Mouse (Mus musculus): ENCODE results near the gene Hoxd3.

The Hoxd3 gene

GRCm38 (mm10) chr2:74705467-74706089, 6.1 kb upstream of the Hoxd3 start:
- no peak for DNase-seq (ENCODE audit: low spot score in 2 of 2)

DNA sequence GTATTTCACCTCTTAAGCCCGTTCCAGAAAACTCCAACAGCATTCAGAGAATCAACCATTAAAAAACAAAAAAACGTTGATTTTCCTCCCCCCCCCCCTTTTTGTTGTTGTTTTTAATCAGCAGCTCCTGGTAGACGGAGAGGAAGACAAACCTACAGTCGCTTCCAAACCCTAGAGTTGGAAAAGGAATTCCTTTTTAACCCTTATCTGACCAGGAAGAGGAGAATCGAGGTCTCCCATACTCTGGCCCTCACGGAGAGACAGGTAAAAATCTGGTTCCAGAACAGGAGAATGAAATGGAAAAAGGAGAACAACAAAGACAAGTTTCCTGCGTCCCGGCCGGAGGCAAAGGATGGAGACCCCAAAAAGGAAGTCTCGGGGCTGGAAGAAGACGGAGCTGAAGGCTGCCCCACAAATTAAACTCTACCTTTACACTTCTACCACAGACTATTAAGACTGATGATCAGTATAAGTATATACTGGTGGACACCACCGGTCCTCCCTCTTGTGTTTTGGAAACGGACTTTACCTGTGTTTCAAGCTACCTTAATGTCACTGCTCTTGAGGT, 5.2 kb upstream of the Hoxd3 start:
- DNase-seq (ENCODE audit: low spot score in 2 of 2), result no peak

GRCm38 (mm10) chr2:74707599-74707998, 4.1 kb upstream of the Hoxd3 start:
- no peak for DNase-seq (ENCODE audit: low spot score in 2 of 2)

GRCm38 (mm10) chr2:74708676-74709075, 3.1 kb upstream of the Hoxd3 start:
- DNase-seq (ENCODE audit: low spot score in 2 of 2), result no peak

DNA sequence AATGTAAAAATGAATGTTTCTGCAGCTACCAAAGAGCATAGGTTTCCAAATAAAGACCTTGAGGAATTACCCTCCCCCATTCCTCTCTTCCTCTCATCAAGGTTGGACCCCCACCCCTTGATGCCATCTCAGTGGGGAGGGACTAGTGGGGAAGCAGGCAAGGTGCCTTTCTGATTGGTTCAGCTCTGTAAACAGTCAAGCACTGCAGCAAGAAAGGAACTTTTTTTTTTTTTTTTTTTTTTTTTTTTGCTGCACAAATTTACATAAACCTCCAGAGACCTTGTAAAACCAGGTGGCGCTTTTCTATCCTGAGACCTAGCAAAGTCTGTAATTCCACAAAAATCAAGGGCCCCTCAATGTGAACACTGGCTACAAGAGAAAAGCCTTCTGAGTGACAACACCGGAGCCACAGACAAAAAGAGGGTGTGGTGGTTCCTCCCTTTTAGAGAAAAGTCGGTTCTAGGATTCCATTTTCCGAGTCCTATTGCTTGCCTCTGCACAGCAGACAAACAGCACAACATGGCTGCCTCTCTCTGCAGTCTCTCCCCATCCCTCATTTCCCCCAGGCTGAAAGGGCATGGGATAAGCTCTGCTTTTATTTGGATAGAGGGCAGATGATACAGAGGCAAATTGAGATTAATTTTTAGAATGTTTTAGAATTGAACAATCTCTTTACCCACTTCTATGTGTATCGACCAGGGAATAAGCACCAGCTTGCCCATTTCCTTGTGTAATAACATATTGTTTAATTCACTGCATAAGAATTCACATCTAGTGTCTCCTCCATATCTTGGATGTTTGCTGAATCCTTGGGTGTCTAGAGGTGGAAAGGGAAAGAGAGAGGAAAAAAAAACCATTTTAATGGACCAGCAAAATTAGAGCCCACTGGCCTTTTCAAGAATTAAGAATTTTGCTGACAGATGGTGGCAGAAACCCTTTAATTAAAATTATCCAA, 2.0 kb upstream of the Hoxd3 start:
- no peak for DNase-seq (ENCODE audit: low spot score in 2 of 2)

DNA sequence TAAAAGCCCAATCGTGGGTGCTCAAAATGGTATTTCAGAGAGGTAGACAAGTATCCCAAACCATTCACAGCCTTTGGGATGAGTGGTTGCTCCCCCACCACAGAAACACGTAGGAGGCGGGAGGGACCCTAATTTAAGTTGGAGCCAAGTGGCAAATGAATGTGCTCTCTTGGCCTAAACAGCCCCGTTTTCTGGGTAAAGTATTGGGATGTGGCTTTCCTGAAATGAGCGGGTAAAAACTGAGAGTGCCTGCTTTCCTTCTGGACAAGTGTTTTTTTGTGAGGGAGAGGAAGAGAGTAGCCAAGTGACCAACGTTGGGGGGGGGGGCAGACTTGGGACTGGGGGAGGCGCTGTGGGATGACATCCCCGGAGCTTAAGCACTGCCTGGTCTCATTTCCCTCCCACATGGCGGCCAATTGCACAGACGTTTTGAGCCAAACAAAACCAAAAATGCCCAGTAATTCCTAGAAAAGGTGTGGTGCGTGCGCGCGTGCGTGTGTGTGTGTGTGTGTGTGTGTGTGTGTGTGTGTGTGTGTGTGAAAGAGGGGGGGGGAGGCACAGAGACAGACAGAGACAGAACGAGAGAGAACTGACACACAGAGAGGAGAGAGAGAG, 691 bp upstream of the Hoxd3 start:
- DNase-seq (ENCODE audit: low spot score in 2 of 2), result no peak

GRCm38 (mm10) chr2:74713239-74714150, 1.8 kb downstream of the Hoxd3 start:
- no peak for DNase-seq (ENCODE audit: low spot score in 2 of 2)

DNA sequence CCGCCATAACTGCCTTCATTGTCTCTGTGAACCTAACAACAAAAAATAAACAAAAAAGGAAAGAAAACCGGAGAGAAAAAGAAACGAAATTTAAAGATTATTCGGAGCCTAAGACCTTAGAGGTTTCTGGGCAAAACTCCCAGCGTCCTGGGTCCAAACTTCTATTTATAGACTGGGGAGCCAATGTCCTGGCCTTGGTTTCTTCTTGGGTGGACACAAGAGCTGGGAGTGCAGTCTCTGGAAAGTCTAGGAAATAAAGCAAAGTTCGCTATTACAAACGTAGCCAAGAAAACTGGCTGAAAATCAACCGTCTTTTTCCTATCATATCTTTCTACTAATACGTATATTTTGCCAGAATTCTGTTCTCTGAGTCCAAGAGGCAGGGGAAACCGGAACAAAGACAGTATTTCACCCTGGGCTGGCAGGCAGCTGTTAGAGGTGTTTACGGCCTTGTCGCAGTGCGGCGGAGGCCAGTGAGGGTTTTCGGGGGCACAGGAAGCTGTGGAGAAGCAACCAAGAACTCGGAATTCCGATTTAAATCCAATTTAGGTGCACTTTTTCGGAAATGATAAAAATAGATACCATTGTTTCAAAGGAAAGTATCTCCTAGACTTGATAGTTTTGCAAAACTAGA, 2.5 kb downstream of the Hoxd3 start:
- DNase-seq (ENCODE audit: low spot score in 2 of 2), result no peak

- no peak for DNase-seq (ENCODE audit: low spot score in 2 of 2)
Observed at GRCm38 (mm10) chr2:74714881-74715280, 3.2 kb downstream of the Hoxd3 start.

- DNase-seq (ENCODE audit: low spot score in 2 of 2), result peak; percentile 32 to 43
Observed at GRCm38 (mm10) chr2:74715504-74716241, 3.9 kb downstream of the Hoxd3 start.

- no peak for DNase-seq (ENCODE audit: low spot score in 2 of 2)
Observed at GRCm38 (mm10) chr2:74720384-74720783, 8.7 kb downstream of the Hoxd3 start.

GRCm38 (mm10) chr2:74720955-74721491, 9.3 kb downstream of the Hoxd3 start:
- DNase-seq (ENCODE audit: low spot score in 2 of 2), result no peak

DNA sequence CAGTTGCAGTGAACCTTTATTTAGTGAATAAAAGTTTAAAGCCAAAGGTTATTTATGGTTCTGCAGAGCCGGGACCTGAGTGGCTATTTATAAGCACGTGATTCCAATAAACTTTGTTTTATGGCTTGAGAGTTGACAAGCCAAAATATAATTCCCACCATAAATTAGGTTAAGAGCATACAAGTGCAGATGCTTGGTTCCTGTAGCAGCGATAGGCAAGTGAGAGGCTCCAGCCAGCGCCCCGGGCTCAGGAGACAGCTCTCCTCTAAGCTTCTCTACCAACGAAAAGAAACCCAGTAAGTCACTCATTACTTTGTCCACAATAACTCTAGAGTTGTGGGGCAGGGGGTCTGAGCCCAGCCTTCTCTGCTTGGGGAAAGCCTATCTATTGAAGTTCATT, 10.2 kb downstream of the Hoxd3 start:
- DNase-seq (ENCODE audit: low spot score in 2 of 2), result no peak

DNA sequence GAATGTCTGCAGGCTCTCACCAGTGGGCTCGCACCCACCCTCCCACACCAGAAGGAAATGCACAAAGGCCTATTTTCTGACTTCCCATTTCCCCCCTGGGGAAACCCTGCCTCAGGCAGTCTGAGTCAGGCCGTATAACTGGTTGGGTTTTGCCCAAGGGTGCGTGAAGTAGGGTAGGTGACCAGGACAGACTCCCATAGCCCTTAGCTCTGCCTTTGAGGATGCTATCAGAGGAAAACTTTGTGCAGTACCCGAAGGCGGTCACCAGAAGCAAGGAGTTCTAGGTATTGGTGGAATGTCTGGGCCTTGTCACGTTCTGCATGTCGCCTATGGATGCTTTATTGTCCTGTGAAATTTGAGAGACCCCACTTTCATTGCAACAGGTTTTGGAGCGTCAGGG, 11.2 kb downstream of the Hoxd3 start:
- DNase-seq (ENCODE audit: low spot score in 2 of 2), result no peak

DNA sequence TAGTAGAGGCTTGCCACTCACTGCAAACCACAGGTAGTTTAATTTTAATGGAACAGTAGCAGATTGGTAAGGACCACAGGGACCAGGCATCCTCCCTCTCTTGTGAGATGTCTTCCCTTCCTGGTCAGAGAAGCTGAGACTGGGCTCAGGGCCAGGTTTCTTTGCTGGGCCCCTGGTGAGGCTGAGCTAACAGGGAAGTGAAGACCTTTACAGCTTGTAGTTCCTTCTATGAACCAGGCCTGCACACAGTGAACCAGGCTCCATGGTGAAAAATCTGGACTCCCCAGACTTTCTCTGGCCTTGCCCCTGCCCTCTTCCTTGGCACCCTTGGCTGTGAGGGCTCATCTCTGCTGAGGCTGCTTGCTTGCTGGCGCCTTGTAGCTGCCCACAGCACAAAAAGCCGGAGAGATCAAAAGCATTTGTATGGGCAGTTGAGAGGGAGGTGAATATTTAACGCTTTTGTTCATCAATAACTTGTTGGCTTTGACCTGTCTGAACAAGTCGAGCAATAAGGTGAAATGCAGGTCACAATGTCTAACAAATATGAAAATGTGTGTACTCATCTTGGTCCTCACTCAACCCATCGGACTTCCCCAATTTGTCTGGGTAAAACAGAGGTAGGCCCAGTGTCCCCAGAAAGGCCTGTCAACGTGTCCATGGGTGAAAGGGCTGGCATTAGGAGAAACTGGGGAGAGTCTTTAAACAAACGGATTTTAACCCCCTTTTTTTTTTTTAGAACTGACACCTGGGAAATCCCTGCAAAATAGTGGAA, 12.7 kb downstream of the Hoxd3 start:
- DNase-seq (ENCODE audit: low spot score in 2 of 2), result no peak

GRCm38 (mm10) chr2:74725171-74725570, 13.4 kb downstream of the Hoxd3 start:
- DNase-seq (ENCODE audit: low spot score in 2 of 2), result no peak

GRCm38 (mm10) chr2:74726551-74726950, 14.8 kb downstream of the Hoxd3 start, which contains the start of gene Gm28230:
Gene Gm28230, plus strand, starts transcription at chr2:74726728.
- no peak for DNase-seq (ENCODE audit: low spot score in 2 of 2)

GRCm38 (mm10) chr2:74726973-74727639, 15.4 kb downstream of the Hoxd3 start:
- DNase-seq (ENCODE audit: low spot score in 2 of 2), result no peak
